Mouse (Mus musculus) kidney, postnatal 0 days (tissue): Measurements from ENCODE around the gene Krt17. TPM values are rescaled to one million over a fixed set of nuclear protein-coding genes. Genes with fewer than 3 reads are reported as not detected.
A peak's percentile ranks its signal among the peaks of the same experiment; 100 is the strongest.
"Not testable (repeated sequence)": the region's sequence is repeated elsewhere in the genome, so short reads cannot be mapped to it uniquely, and the experiment has no call there.

Experiments
- ATAC-seq: fragments of 200-750 bp; cut with Nextera tagmentation; replicated peaks from 2 replicates; pipeline ENCODE4 v1.8.0; 2017; ENCODE audit warnings: low read depth, moderate number of reproducible peaks, moderate TSS enrichment, moderate library complexity; ENCODE audit not compliant: low FRiP score
- DNase-seq: peaks from one replicate; pipeline ENCODE4 v3.0.0-alpha.2; 2016; ENCODE audit warnings: low spot score
- H3K27ac ChIP-seq: fragments of 300-500 bp; sonication (generic); 2 replicates; pipeline ENCODE4 v1.5.1; 2014; ENCODE audit warnings: mild to moderate bottlenecking
- H3K27me3 ChIP-seq: fragments of 300-500 bp; sonication (generic); 2 replicates; pipeline ENCODE4 v1.6.1; 2014; ENCODE audit warnings: low read length, mixed read lengths; ENCODE audit not compliant: insufficient read depth
- H3K36me3 ChIP-seq: fragments of 300-500 bp; sonication (generic); 2 replicates; pipeline ENCODE4 v1.6.1; 2014; ENCODE audit warnings: low read length, mixed read lengths; ENCODE audit not compliant: insufficient read depth
- H3K4me1 ChIP-seq: fragments of 300-500 bp; sonication (generic); replicated peaks from 2 replicates; pipeline ENCODE4 v1.6.1; 2014; ENCODE audit warnings: antibody characterized with exemption, low read length, mixed read lengths; ENCODE audit not compliant: insufficient read depth
- H3K4me2 ChIP-seq: fragments of 300-500 bp; sonication (generic); 2 replicates; pipeline ENCODE4 v1.6.1; 2014; ENCODE audit warnings: mild to moderate bottlenecking, low read length, moderate library complexity, mixed read lengths
- H3K4me3 ChIP-seq: fragments of 300-500 bp; sonication (generic); replicated peaks from 2 replicates; pipeline ENCODE4 v1.5.1; 2014; ENCODE audit warnings: low read depth, low read length
- H3K9ac ChIP-seq: fragments of 300-500 bp; sonication (generic); 2 replicates; pipeline ENCODE4 v1.6.1; 2014; ENCODE audit warnings: low read depth, low read length
- H3K9me3 ChIP-seq: fragments of 300-500 bp; sonication (generic); replicated peaks from 2 replicates; pipeline ENCODE4 v1.6.1; 2016; ENCODE audit warnings: low read length, inconsistent platforms, mixed read lengths
- CTCF ChIP-seq: IDR thresholded peaks from 2 replicates; pipeline ENCODE4 v1.5.1; 2016; ENCODE audit warnings: antibody characterized with exemption, low read depth, mild to moderate bottlenecking, moderate library complexity
- WGBS: fragments of 180-500 bp; shearing (Covaris S2); extraction: QIAGEN DNeasy Blood & Tissue Kit; methylation state at CpG from one replicate; pipeline ENCODE4 v1.1.7; 2014; 5-methylcytosine and 5-hydroxymethylcytosine counted together
- polyA plus RNA-seq: library from polyadenylated mRNA; unstranded; fragments of >200 nt; fragmentation: Nextera tagmentation; extraction: Ambion mirVana; gene quantifications from 2 replicates; pipeline ENCODE4 v1.2.1, GENCODE M21; 2015

The Krt17 gene
- polyA plus RNA-seq: 0.12 and 0.17 TPM in 2 replicates

DNA sequence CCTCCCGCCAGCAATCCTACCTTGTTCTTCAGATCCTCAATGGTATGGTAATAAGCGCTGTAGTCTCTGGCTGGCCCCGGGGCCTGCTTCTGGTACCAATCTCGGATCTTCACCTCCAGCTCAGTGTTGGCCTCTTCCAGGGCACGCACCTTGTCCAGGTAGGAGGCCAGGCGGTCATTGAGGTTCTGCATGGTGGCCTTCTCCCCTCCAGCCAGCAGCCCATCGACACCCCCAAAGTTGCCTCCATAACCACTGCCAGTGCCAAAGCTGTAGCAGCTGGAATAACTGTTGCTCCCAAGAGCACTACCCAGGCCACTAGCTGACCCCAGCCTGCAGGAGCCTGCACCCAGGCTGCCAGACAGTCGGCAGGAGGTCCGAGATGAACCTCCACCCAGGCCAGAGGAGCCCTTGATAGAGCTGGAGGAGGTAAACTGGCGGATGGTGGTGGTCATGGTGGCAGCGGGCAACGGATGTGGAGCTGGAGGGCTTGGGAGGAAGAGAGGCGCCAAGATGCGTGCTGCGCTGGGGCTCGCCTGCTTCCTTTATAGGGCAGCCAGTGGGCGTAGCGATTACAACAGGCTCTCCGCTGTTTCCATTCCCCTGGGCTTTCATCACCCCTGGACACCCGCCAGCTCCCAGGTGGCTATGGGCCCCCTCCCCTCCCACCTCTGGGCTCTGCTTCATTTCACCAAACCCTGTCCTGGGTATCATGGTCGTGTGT lies at the start of gene Krt17:
Krt17 (minus strand) TSS at position 516 of the 721 bp plus-strand sequence.
- WGBS: 84% methylated on average over 21 of the region's 21 CpGs
- DNase-seq: no peak
- Histone ChIP-seq H3K4me1 (no peaks in the 10 kb centered on the region), H3K36me3 (no peaks in the 10 kb centered on the region), H3K9me3 (no peaks in the 10 kb centered on the region), H3K9ac (no peak within 1 kb of the TSS), H3K27me3 (no peaks in the 10 kb centered on the region), H3K27ac (no peak within 1 kb of the TSS), H3K4me2 (no peak within 1 kb of the TSS), H3K4me3 (no peak within 1 kb of the TSS)
- TF ChIP-seq CTCF: no peak
- ATAC-seq: no peak

DNA sequence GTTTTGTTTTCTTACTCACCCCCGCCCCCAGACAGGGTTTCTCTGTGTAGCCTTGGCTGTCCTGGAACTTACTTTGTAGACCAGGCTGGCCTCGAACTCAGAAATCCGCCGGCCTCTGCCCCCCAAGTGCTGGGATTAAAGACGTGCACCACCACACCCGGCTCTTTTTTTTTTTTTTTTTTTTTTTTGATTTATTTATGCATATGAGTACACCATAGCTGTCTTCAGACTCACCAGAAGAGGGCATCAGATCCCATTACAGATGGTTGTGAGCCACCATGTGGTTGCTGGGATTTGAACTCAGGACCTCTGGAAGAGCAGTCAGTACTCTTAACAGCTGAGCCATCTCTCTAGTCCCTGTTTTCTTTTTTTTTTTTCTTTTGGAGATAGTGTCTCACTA lies 47.8 kb upstream of the Krt17 start:
- H3K4me1 ChIP-seq, DNase-seq, H3K4me3 ChIP-seq, H3K9ac ChIP-seq, ATAC-seq, H3K4me2 ChIP-seq, H3K27ac ChIP-seq, H3K9me3 ChIP-seq, H3K27me3 ChIP-seq, H3K36me3 ChIP-seq: not testable (repeated sequence)
- 93% methylated on average over 6 of the region's 6 CpGs for WGBS

DNA sequence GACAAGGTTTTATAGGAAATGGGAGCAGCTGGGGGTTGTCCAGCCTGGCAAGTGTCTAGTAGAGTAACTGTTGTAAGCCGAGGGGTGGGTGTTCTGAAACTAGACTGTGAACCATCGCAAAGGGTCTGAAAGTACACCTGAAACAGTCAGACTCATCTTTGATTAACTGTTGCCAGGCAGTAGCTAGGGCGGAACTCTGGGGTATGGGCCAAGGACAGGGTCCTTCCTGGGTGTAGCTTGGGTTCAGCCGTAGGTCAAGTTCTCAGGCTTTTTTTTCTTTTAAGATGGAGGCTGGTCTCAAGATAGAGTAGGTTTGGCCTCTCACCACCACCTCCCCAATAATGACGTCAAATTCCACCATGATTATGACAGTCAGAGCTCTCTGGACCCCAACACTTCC lies 47.1 kb upstream of the Krt17 start:
- Histone ChIP-seq H3K27me3 (no peaks in the 10 kb centered on the region), H3K4me3 (no peak overlapping the region), H3K9me3 (no peaks in the 10 kb centered on the region), H3K36me3 (no peaks in the 10 kb centered on the region), H3K9ac (no peak overlapping the region), H3K4me1 (no peaks in the 10 kb centered on the region), H3K4me2 (no peak overlapping the region), H3K27ac (no peak overlapping the region)
- TF ChIP-seq CTCF: no peak
- 85% methylated on average over 5 of the region's 5 CpGs for WGBS
- DNase-seq: no peak
- ATAC-seq: no peak

DNA sequence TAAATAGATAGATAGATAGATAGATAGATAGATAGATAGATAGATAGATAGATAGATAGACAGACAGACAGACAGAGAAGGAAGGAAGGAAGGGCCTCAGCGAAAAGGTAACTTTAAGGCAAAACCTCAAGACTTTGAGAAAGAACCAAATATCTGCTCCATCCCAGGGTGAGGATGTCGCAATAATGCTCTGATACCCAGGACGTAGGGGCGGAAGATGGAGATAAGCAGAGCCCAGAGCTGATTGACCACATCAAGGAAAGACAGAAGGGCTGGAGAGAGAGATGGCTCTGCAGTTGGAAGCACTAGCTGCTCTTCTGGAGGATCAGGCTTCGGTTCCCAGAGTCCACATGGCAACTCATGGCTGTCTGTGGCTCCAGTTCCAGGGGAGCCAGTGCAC lies 40.5 kb upstream of the Krt17 start:
- H3K9ac ChIP-seq: no peak overlapping the region
- no peak overlapping the region for H3K27ac ChIP-seq
- TF ChIP-seq CTCF: no peak
- ATAC-seq: no peak
- WGBS: 94% methylated on average over 5 of the region's 5 CpGs
- no peaks in the 10 kb centered on the region for H3K4me1 ChIP-seq
- no peaks in the 10 kb centered on the region for H3K27me3 ChIP-seq
- H3K4me2 ChIP-seq: no peak overlapping the region
- H3K4me3 ChIP-seq: no peak overlapping the region
- H3K9me3 ChIP-seq: no peaks in the 10 kb centered on the region
- DNase-seq: no peak
- no peaks in the 10 kb centered on the region for H3K36me3 ChIP-seq

DNA sequence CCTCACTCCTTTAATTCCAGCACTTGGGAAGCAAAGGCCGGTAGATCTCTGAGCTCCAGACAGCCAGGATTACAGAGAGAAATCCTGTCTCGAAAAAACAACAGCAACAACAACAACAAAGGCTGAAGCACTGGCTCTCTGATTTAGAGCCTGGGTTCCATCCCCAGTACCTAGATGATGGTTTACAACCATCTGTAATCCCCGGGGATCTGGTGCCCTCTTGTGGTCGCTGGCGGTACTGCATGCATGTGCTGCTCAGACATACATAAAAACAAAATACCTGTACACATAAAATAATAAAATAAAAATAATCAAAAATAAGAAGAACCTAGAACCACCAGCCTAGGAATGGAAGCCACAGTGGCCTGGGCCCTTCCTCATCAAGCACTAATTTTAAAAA lies 39.5 kb upstream of the Krt17 start:
- H3K36me3 ChIP-seq: no peaks in the 10 kb centered on the region
- peak; percentile 97 for TF ChIP-seq CTCF
- H3K9ac ChIP-seq: no peak overlapping the region
- no peak for ATAC-seq
- H3K9me3 ChIP-seq: no peaks in the 10 kb centered on the region
- H3K4me3 ChIP-seq: no peak overlapping the region
- H3K4me1 ChIP-seq: no peaks in the 10 kb centered on the region
- WGBS: 17% methylated on average over 5 of the region's 5 CpGs
- no peak overlapping the region for H3K27ac ChIP-seq
- H3K27me3 ChIP-seq: no peaks in the 10 kb centered on the region
- no peak overlapping the region for H3K4me2 ChIP-seq
- peak; percentile 62 for DNase-seq

DNA sequence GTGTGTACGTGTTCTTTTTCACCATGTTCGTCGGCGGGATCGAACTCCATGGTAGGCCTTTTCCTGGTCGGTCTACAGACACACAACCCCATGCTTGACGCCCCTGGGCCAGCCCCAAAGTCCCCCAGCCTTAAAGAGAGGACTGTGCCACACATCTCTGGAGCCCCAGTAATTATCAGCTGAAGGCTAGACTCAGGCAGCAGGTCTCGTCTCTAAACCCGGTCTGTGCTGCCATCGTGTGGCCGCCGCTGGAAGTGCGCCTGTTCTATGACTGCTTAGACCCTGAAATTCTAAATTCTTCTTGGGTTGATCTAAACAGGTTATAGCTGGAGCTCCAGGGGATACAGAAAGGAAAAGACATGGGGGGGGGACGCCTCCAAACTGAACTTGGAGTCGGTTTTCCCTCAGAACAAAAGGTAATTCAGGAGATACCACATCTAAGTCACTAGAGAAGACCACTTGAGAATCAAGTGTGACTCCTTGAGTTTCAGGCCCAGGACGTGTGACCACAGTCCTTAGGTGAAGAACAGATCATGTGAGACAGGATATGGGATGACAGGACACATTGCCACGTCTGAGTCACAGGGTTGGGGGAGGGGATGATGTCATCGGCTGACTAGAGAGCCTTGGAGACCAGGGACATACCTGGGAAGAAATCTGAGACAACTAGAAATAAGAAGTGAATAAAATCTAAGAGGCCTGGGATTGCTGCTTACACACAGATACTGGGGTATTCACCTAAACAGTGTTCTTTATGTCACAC lies 37.6 kb upstream of the Krt17 start:
- H3K4me1 ChIP-seq: no peaks in the 10 kb centered on the region
- peak; percentile 39; the same call in 1 of the 2 replicates for ATAC-seq
- WGBS: 21% methylated on average over 18 of the region's 18 CpGs
- TF ChIP-seq CTCF: peak; percentile 88
- no peak overlapping the region for H3K9ac ChIP-seq
- H3K27ac ChIP-seq: no peak overlapping the region
- DNase-seq: peak; percentile 79
- H3K9me3 ChIP-seq: no peaks in the 10 kb centered on the region
- no peaks in the 10 kb centered on the region for H3K36me3 ChIP-seq
- H3K4me2 ChIP-seq: peak overlapping the region; percentile 32; the same call in 1 of the 2 replicates
- no peak overlapping the region for H3K4me3 ChIP-seq
- no peaks in the 10 kb centered on the region for H3K27me3 ChIP-seq
